Mouse (Mus musculus) neural tube, embryonic 11.5 days (tissue): ENCODE data around the gene Lamc3. TPM values are rescaled to one million over a fixed set of nuclear protein-coding genes. Genes with fewer than 3 reads are reported as not detected.

Experiments used
- ATAC-seq: fragments of 200-750 bp; cut with Nextera tagmentation; 2 replicates; pipeline ENCODE4 v1.8.0; 2017; ENCODE audit warnings: moderate number of reproducible peaks, mild to moderate bottlenecking, moderate TSS enrichment, moderate library complexity; ENCODE audit not compliant: insufficient read depth, low FRiP score, low TSS enrichment
- DNase-seq: peaks from one replicate; pipeline ENCODE4 v3.0.0-alpha.2; 2015; ENCODE audit warnings: low spot score
- H3K27ac ChIP-seq: fragments of 300-500 bp; sonication (generic); 2 replicates; pipeline ENCODE4 v1.5.1; 2014; ENCODE audit warnings: low read depth, mild to moderate bottlenecking, low read length
- H3K27me3 ChIP-seq: fragments of 300-500 bp; sonication (generic); 2 replicates; pipeline ENCODE4 v1.6.1; 2014; ENCODE audit warnings: mild to moderate bottlenecking, low read length, mixed read lengths; ENCODE audit not compliant: control insufficient read depth, insufficient read depth
- H3K36me3 ChIP-seq: fragments of 300-500 bp; sonication (generic); 2 replicates; pipeline ENCODE4 v1.6.1; 2014; ENCODE audit warnings: mild to moderate bottlenecking, low read length, moderate library complexity, mixed read lengths; ENCODE audit not compliant: control insufficient read depth, insufficient read depth
- H3K4me1 ChIP-seq: fragments of 300-500 bp; sonication (generic); 2 replicates; pipeline ENCODE4 v1.6.1; 2014; ENCODE audit warnings: low read length, mixed read lengths; ENCODE audit not compliant: control insufficient read depth, insufficient read depth
- H3K4me2 ChIP-seq: fragments of 300-500 bp; sonication (generic); 2 replicates; pipeline ENCODE4 v1.6.1; 2014; ENCODE audit warnings: low read depth, mild to moderate bottlenecking, moderate library complexity
- H3K4me3 ChIP-seq: fragments of 300-500 bp; sonication (generic); 2 replicates; pipeline ENCODE4 v1.5.1; 2014; ENCODE audit warnings: low read depth, low read length
- H3K9ac ChIP-seq: fragments of 300-500 bp; sonication (generic); 2 replicates; pipeline ENCODE4 v1.6.1; 2014; ENCODE audit warnings: mild to moderate bottlenecking, low read length
- H3K9me3 ChIP-seq: fragments of 300-500 bp; sonication (generic); 2 replicates; pipeline ENCODE4 v1.6.1; 2016; ENCODE audit warnings: low read length; ENCODE audit not compliant: control insufficient read depth
- WGBS: fragments of 180-500 bp; shearing (Covaris S2); extraction: QIAGEN DNeasy Blood & Tissue Kit; methylation state at CpG from one replicate; pipeline ENCODE4 v1.1.7; 2014; 5-methylcytosine and 5-hydroxymethylcytosine counted together
- polyA plus RNA-seq: library from polyadenylated mRNA; unstranded; fragments of >200 nt; fragmentation: Nextera tagmentation; extraction: Ambion mirVana; gene quantifications from 2 replicates; pipeline ENCODE4 v1.2.1, GENCODE M21; 2014

Gene Lamc3
- polyA plus RNA-seq, 1 experiment from 2014 or later: 8.1 TPM

DNA sequence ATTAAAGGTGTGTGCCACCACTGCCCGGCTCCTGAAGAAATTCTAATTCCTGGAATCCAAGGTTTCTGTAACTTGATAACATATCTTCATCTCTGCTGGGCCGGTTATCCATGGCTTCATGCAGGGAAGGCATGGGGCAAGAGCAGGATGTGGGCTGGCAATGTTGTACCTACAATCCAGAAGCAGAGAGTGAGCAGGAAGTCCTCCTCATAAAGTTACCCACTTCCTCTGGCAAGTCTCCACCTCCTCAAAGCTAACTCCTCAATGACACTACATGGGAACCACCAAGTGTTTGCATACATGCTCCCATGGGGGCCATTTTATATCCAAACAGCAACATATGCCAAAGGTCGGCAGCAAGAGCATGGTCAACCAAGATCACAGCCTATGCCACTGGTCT, 42.6 kb downstream of the Lamc3 start:
- Histone ChIP-seq H3K36me3 (no peaks in the 10 kb centered on the region), H3K9me3 (no peaks in the 10 kb centered on the region), H3K27ac (no peak overlapping the region), H3K4me1 (no peaks in the 10 kb centered on the region), H3K9ac (no peak overlapping the region), H3K27me3 (no peaks in the 10 kb centered on the region), H3K4me2 (no peak overlapping the region), H3K4me3 (no peak overlapping the region)
- no peak for DNase-seq
- 87% methylated on average over 3 of the region's 3 CpGs for WGBS
- ATAC-seq: no peak

DNA sequence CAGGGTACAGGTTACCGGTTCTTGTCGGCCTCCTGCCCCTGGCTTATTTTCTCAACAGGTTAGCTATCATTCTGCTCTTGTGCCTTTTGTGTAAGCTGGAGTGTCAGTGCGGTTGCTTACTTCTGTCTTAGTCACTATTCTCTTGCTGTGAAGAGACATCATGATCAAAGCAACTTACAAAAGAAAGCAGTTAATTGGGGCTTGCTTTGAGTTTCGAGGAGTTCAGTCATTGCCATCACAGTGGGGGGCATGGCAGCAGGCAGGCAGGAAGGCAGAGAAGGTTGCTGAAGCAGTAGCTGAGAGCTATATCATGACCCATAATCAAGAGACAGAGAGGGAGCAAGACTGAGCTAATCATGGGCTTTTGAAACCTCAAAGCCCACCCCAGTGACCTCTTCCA, 47.5 kb downstream of the Lamc3 start:
- H3K36me3 ChIP-seq: no peaks in the 10 kb centered on the region

DNA sequence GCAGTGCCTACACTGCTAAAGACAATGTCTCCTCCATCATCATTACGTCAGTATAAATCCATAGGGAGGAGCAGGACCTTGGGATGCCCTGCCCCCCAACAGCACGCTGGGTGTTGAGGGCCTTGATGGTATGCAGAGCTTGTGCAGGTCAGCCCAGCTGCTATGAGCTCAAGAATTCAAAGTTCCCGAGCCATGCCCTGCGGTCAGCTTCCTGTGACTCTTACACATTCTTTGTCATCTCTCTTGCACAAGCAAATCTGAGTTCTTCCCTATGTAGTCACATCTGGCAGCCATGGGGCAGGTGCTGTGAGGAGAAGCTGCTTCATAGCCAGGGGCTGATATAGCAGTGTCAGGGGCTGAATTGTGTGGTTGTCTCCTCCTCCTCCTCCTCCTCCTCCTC, 48.0 kb downstream of the Lamc3 start:
- H3K4me1 ChIP-seq: no peaks in the 10 kb centered on the region
- no peak overlapping the region for H3K4me2 ChIP-seq
- H3K9me3 ChIP-seq: no peaks in the 10 kb centered on the region
- no peak overlapping the region for H3K27ac ChIP-seq
- no peaks in the 10 kb centered on the region for H3K27me3 ChIP-seq
- 9% methylated on average over 4 of the region's 4 CpGs for WGBS
- no peak overlapping the region for H3K9ac ChIP-seq
- no peak overlapping the region for H3K4me3 ChIP-seq
- no peak for DNase-seq
- no peaks in the 10 kb centered on the region for H3K36me3 ChIP-seq
- no peak for ATAC-seq

More for the DNA sequence above, 47.5 kb downstream of the Lamc3 start:
- 14% methylated on average over 4 of the region's 4 CpGs for WGBS
- H3K27ac ChIP-seq: no peak overlapping the region
- no peak overlapping the region for H3K4me2 ChIP-seq
- H3K9ac ChIP-seq: no peak overlapping the region
- no peaks in the 10 kb centered on the region for H3K9me3 ChIP-seq
- no peak for DNase-seq
- ATAC-seq: no peak
- H3K4me3 ChIP-seq: no peak overlapping the region
- H3K4me1 ChIP-seq: no peaks in the 10 kb centered on the region
- no peaks in the 10 kb centered on the region for H3K27me3 ChIP-seq

DNA sequence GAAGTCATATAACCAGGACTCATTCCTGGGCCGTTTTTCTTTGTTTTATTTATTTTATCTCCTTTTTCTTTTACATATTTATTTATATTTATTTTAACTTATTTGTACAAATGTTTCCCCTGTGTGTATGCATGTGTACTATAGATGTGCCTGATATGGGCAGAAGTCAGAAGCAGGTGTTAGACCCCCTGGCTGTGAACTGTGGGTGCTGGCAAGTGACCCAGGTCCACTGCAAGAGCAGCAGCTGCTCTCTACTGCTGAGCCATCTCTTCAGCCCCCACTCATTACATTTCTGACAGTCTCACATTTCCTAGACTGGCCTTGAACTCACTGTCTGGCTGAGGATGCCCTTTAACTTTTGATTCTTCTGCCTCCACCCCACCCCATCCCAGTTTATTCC, 51.2 kb downstream of the Lamc3 start:
- Histone ChIP-seq H3K9ac (no peak overlapping the region), H3K27ac (no peak overlapping the region), H3K36me3 (no peaks in the 10 kb centered on the region), H3K4me3 (no peak overlapping the region), H3K4me2 (no peak overlapping the region), H3K4me1 (no peaks in the 10 kb centered on the region), H3K9me3 (no peaks in the 10 kb centered on the region), H3K27me3 (no peaks in the 10 kb centered on the region)
- DNase-seq: no peak
- no peak for ATAC-seq
- 90% methylated on average over 1 of the region's 1 CpGs for whole genome bisulfite sequencing

DNA sequence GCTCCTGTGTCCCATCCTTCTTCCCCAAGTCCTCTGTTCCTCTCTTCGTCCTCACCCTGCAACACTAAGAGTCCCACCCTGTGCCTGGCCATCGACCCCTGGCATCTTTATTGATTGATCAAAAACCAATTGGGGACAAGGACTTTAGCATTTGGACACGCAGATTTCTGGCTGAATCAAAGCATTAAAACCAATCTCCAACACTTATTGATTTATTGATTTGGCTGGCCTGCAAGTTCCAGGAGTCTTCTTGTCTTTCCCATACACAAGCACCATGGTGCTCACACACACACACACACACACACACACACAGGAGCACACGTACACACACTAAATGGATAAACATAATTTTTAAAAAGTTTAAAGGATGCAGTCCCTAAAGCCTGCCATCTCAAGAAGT, 55.9 kb downstream of the Lamc3 start:
- no peak overlapping the region for H3K4me3 ChIP-seq
- H3K27me3 ChIP-seq: no peaks in the 10 kb centered on the region
- H3K4me2 ChIP-seq: no peak overlapping the region
- H3K9me3 ChIP-seq: no peaks in the 10 kb centered on the region
- no peak for ATAC-seq
- no peak for DNase-seq
- no peaks in the 10 kb centered on the region for H3K36me3 ChIP-seq
- H3K4me1 ChIP-seq: no peaks in the 10 kb centered on the region
- no peak overlapping the region for H3K9ac ChIP-seq
- 84% methylated on average over 4 of the region's 4 CpGs for WGBS
- no peak overlapping the region for H3K27ac ChIP-seq

DNA sequence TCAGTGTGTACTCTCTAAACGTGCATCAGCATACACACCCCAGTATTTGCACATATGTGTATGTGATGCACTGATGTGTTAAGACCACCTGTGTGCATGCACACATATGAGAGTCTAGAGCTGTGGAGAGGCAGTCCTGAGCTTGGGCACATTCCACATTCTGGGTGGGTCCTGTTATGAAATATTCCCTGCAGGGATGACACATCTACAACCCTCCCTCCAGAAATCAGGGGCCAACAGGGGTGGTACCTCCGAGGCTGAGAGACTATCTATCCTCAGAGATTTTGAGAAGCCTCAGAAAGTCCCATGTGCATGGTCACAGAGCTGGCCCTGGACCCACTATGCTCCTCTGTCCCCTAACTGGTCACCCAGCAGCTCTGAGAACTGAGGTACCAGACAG, 58.5 kb downstream of the Lamc3 start:
- ATAC-seq (no peak), DNase-seq (no peak)
- no peak overlapping the region for H3K4me2 ChIP-seq
- no peaks in the 10 kb centered on the region for H3K27me3 ChIP-seq
- H3K9ac ChIP-seq: no peak overlapping the region
- no peak overlapping the region for H3K27ac ChIP-seq
- H3K36me3 ChIP-seq: no peaks in the 10 kb centered on the region
- H3K9me3 ChIP-seq: no peaks in the 10 kb centered on the region
- 82% methylated on average over 2 of the region's 2 CpGs for WGBS
- no peak overlapping the region for H3K4me3 ChIP-seq
- H3K4me1 ChIP-seq: peaks cover under 1% of the 10 kb centered on the region; the same call in 1 of the 2 replicates

DNA sequence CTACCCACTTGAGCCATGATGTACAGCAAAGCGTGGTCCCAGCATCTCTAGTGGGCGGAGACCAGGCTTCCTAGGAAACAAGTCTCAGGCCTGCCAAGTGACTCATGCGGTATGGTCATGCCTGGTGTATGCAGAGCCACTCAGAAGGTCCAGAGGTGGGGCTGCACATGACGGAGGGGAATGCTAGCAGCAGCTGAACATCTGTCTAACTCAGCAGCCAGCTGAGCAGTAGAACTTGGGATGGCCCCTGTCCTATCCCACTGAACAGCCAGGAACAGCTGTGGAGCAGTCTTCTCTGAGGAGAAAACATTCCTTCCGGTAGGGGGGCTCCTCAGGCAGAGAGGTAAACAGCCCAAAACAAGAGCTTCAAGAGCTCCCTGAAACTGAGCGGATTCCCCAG, 61.3 kb downstream of the Lamc3 start:
- WGBS: 69% methylated on average over 6 of the region's 6 CpGs
- H3K9ac ChIP-seq: no peak overlapping the region
- no peak for DNase-seq
- ATAC-seq: no peak
- no peak overlapping the region for H3K27ac ChIP-seq
- no peak overlapping the region for H3K4me3 ChIP-seq
- 0 out of 2 replicates have a peak, but pooled peaks cover 3% of the 10 kb centered on the region for H3K27me3 ChIP-seq
- H3K36me3 ChIP-seq: no peaks in the 10 kb centered on the region
- no peaks in the 10 kb centered on the region for H3K9me3 ChIP-seq
- H3K4me2 ChIP-seq: no peak overlapping the region
- peaks cover 5% of the 10 kb centered on the region; the same call in 1 of the 2 replicates for H3K4me1 ChIP-seq

DNA sequence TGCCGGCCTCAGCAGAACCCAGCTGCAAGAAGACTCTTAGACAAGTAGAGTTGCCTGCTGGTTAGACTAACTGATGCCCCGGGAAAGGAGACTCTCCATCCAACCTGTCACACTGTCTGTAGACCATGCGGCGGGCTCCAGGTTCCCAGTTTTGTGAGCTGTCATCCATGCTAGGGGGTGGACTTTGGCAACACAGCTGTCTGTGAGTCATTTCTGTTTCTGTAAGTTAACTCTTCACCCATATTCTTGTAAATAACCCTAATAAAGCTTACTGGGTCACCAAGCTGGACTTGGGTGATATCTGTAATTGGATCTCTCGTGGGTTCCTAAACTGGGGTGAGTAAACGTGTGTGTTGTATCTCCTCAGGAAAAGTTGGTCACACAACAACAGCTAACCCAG, 61.7 kb downstream of the Lamc3 start:
- Histone ChIP-seq H3K9me3 (no peaks in the 10 kb centered on the region), H3K27me3 (0 out of 2 replicates have a peak, but pooled peaks cover 3% of the 10 kb centered on the region), H3K27ac (no peak overlapping the region), H3K4me1 (peaks cover 5% of the 10 kb centered on the region; the same call in 1 of the 2 replicates), H3K4me2 (no peak overlapping the region), H3K9ac (no peak overlapping the region), H3K4me3 (no peak overlapping the region), H3K36me3 (no peaks in the 10 kb centered on the region)
- 73% methylated on average over 6 of the region's 6 CpGs for WGBS
- ATAC-seq (no peak), DNase-seq (no peak)

DNA sequence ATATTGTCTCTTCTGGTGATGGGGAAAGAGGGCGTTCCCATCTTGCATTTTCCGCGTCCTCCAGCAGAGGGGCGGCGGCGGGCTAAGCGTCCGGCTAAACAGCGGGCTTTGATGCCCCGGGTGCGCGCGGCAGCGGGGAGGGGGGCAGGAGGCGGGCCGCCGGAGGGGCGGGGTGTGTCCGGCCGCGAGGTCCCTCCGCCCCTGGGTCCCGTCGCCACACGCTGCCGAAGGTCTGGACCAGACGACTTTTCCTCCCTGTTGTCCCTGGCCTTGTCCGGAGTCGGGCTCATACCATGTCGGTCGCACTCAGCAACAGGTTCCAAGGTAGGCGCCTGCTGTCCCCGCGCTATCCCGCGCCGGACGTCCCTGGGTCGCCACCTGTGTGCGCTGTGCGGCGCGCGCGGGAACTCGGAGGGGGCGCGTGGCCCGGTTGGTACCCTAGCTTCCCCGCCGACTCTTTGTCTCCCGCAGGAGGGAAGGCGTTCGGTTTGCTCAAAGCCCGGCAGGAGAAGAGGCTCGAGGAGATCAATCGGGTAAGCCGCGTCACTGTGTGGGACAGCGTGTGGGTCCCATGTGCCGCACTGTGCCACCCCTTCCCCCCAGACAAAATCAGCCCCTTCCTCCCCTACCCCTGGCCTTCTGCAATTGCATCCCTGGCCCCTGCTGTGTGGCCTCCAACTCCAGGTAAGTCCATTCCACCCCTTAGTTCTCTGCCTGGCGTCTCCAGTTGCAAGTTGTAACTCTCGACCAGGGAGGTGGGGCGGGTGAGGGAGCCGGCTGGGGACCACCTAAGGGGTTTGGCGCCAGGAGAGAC, 63.2 kb downstream of the Lamc3 start, which contains the start of gene Aif1l:
Aif1l (plus strand) TSS at position 82 of the 814 bp plus-strand sequence.
- H3K27ac ChIP-seq: no peak within 1 kb of the TSS

More for the DNA sequence above, 63.2 kb downstream of the Lamc3 start, which contains the start of gene Aif1l:
- ATAC-seq (peak; percentile 63), DNase-seq (peak; percentile 87)
- H3K9ac ChIP-seq: peak within 1 kb of the TSS; percentile 72
- no peaks in the 10 kb centered on the region for H3K9me3 ChIP-seq
- peaks cover 5% of the 10 kb centered on the region; the same call in 1 of the 2 replicates for H3K4me1 ChIP-seq
- under 1% methylated on average over 58 of the region's 66 CpGs for WGBS
- H3K27me3 ChIP-seq: 0 out of 2 replicates have a peak, but pooled peaks cover 3% of the 10 kb centered on the region
- peak within 1 kb of the TSS; percentile 64 for H3K4me3 ChIP-seq
- no peaks in the 10 kb centered on the region for H3K36me3 ChIP-seq
- peak within 1 kb of the TSS; percentile 96 for H3K4me2 ChIP-seq
